Mouse (Mus musculus): ENCODE data around the gene Olfr718-ps1.
"Not testable (repeated sequence)": the region's sequence is repeated elsewhere in the genome, so short reads cannot be mapped to it uniquely, and the experiment has no call there.

Gene Olfr718-ps1

DNA sequence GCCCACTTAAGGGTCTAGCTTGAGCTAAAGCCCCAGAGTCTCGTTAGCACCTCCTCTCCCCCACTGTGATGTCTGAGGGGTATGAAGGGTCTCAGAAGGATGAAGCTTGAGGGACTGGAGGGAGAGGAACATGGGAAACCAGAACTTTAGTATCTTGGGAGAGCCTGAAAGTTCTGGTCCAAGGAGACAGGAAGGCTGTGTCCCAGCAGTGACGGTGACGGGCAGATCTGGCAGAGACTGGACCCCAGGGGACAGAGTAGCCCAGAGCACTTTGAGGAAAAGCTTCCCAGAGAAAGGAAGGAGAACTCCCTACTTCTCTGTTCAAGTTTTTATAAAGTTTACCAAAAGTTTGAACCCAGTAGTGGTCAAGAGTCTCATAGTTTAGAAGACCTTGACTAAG is at the start of gene Olfr718-ps1:
TSS of gene Olfr718-ps1 (minus strand) at position 101 of the 400 bp plus-strand sequence.
- no peak for DNase-seq

DNA sequence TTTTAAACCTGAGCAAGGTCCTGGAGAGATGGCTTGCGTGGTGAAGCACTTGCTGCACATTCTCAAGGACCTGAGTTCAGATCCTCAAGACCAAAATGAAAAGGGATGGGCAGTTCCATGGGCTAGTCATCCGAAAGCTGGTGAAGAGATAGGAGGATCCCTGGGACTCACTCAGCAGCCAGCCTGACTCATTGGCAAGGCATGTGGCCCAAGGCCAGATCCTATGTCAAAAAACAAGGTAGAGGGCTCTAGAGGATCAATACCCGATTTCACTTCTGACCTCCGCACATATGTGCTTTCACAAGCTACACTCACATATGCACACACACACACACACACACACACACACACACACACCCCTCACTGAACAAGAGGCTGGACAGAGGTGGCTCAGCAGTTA is 49.1 kb upstream of the Olfr718-ps1 start:
- DNase-seq = no peak

DNA sequence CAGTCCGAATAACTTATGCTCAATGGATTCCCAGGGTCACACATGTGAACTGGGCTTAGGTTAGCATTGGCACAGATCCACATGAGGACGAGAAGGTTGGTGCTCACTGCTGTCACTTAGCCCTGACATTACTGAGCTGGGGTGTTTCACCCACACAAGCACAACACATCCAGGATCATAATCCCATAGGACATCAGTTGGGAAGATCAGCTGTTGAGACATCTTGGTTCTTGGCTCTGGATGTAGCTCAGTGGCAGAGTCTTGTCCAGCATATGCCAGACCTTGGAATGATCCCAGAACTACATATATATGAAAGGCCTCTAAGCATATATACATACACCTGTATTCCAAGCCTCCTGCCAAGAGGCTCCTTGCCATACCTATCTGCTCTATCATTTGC is 47.8 kb upstream of the Olfr718-ps1 start:
- no peak for DNase-seq

DNA sequence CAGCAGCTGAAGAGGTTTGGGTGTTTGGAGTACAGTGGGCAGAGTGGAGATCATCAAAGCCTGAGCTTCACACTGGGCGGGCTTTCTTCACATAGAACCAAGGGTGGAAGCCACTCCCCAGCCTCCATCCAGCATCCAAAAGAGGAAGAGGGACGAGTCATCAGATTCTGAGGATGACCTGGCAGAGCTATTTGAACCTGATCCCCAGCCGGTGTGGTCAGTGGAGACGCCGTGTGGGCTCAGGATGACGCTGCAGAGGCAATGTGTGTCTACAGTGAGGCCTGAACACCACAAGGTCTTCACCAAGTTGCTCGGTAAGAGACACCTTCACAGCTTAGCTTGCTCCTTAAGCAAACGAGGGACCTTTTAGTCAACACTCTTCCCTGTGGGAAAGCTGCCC is 47.4 kb upstream of the Olfr718-ps1 start:
- not testable (repeated sequence) for DNase-seq

DNA sequence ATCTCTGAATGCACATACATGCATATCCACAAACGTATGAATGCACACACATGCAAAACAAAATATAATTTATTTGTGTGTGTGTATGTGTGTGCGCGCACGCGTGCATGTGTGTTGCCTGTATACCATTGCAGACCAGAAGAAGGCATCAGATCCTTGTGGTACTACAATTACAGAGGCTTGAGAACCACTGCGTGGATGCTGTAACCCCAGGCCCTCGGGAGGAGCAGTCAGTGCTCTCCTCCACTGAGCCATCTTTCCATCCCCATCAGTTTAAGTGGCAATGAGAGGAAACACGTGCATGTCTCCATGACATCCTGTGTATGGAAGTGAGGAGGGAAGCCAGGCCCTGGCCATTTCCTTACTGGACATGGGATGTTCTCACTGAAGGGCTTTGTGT is 45.4 kb upstream of the Olfr718-ps1 start:
- DNase-seq = no peak

DNA sequence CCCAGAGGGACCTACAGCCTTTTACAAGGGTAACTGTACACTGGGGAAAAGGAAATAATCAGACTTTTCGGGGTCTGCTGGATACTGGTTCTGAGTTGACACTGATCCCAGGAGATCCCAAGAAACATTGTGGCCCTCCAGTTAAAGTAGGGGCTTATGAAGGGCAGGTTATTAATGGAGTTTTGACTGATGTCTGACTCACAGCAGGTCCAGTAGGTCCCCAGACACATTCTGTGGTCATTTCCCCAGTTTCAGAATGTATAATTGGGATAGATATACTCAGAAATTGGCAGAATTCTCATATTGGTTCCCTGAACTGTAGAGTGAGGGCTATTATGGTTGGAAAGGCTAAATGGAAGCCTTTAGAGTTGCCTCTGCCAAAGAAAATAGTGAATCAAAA is 40.6 kb upstream of the Olfr718-ps1 start:
- not testable (repeated sequence) for DNase-seq

DNA sequence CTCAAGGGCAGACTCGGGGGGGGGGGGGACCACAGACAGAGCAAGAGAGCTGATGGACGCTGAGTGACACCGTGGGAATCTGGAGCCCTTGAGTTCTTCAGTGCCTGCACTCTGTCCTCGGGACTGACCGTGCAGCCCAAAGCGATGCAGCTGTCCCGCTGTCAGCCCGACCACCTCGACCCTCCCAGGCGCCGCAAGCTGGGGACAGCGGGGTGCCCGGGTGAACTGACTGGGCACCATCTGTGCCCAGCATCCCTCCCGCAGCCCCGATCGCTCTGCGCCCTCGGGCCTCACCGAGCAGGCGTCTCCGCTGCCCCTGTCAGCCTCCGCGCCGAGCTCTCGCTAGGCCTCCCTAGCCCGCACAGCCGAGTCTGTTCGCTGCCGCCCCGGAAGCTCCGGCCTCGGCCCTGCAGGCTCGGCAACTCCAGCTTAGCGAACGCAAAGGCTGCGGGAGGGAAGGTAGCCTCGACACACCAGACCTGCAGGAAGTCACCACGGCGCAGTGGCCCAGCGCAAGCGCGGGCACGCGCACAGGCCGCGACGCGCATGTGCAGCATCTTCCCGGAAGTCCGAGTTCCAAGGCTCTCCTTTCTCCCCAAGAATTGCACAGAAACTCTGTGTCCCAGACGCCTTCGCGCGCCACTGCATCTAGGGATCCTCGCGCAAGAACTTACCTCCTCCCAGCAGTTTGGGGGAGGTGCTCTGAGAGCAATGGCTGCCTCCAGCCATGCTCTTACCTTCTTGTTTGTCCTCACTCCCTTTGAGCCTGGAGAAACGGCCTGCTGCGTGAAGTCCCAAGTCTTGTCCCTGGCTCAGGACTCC is 33.1 kb upstream of the Olfr718-ps1 start, which contains the start of the genes Rbak and Spdye4b:
TSS of gene Rbak (minus strand) at position 521 of the 822 bp plus-strand sequence.
TSS of gene Spdye4b (plus strand) at position 763 of the 822 bp plus-strand sequence.
- peak; percentile 92 for DNase-seq

DNA sequence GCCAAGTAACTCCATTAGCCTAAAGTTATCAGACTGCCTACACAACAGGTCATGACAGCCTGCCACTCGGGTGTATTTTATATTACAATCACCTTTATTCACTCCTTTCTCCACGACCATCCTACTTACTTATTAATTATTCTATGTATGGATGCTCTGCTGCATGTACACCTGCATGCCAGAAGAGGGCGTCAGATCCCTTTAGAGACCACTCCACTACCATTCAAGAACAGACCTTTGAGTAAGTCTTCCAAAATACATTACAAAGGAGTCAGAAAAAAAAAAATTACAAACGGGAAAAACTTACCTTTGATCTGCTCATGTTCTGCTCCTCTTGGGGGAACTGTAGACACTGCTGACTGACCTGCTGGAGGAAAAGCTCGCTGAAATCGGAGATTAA is 31.8 kb upstream of the Olfr718-ps1 start:
- DNase-seq = no peak

DNA sequence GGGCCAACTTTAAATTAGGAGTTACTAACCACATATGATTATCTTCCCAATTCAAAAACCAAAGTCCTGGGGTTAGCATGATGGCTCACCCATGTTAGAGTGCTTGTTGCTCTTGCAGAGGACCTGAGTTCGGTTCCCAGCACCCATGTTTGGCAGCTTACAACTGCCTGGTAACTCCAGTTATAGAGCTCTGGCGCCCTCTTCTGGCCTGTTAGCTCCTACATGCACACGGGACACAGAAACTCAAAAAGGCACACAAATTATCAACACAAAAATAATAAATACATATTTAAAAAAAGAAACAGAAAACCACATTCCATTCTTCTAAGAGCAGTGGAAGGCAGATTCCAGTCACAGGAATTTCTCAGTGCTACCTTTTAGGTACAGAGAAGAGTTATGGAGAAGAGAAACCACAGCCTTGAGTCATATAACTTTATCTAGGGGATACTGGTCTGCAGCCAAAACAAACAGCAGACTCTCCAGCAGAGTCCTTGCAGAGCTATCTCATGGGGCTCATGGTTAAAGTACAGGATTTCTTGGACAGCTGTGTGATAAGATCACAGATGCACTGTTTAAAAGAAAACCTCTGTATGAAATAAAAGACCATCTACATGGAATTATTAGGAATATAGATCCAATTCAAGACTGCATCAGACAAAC is 30.3 kb upstream of the Olfr718-ps1 start:
- no peak for DNase-seq

DNA sequence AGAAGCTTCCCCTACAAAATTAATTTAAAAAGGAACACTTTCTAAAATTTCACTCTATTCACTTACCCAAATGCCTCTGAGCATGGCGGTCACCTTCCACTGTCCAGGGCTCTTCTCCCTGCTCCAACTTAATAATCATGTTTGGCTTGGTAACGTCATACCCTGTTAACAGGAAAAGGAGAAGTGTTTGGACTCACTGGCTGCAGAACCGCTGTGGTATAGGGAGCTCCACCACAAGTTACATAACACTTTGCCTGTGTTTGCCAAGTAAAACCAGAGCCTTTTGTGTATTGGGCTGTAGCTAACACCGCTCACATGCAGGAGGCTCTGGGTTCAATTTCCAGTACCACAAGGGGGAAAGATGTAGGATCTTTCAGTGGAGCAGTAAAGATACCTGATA is 28.6 kb upstream of the Olfr718-ps1 start:
- no peak for DNase-seq

DNA sequence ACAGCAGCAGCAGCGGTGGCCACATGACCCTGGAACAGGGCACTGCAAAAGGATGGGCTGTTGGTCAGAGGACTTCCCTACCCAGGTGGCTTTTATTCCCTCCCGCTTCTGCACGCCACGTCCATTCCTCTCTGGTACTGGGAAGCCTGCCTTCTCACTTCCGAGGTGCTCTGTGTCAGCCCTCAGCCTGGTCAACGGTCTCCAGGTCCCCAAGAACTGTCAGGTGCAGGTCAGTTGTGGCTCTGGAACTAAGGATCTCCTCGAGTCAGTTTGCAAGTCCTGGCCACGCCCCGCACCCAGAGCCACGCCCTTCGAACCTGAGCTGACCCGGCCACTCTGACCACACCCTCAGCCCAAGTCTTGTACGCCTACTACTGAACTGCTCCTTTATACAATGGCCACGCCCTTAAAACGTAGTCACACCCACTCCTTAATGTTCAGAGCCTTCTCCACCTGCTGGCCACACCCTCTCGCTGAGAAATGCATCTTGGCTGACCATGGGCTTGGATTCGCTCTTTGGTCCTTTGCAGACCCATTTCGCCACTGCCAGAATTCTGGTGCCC is 18.2 kb upstream of the Olfr718-ps1 start:
- peak; percentile 35 for DNase-seq

DNA sequence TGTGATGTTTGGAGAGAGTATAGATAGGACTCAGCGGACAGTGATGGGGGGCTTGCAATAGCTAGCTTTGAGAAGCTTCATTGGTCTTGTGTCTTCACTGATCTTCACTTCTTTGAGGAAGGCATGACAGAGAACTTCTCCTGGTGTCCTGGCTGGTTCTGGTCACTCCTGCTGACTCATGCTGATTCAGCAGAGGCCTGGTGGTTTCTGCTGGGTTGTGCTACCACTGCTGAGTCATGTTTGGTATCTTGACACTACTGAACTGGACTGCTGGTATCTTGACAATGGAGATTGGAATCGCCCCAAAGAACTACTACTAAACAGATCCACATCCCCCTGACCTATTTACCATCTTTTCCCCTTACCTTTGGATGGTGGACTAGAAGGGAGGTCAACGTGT is 8.2 kb upstream of the Olfr718-ps1 start:
- no peak for DNase-seq

DNA sequence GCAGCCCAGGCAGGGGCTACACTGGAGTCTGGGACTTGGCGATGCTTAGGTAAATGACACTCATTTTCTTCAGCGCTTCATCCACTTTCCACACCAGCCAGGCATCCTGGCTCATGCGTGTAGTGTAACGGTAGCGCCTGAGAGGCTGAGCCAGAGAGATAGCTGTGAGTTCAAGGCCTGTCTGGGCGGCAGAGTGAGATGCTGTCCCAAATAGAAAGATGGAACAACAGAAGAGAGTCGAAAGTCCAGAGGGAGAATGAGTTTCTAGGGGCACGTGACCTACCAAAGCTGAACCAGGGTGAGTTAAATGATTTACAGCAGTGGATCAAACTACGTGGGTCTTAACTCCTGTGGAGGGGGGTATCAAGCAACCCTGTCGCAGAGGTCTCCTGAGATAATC is 6.4 kb upstream of the Olfr718-ps1 start:
- DNase-seq = no peak

DNA sequence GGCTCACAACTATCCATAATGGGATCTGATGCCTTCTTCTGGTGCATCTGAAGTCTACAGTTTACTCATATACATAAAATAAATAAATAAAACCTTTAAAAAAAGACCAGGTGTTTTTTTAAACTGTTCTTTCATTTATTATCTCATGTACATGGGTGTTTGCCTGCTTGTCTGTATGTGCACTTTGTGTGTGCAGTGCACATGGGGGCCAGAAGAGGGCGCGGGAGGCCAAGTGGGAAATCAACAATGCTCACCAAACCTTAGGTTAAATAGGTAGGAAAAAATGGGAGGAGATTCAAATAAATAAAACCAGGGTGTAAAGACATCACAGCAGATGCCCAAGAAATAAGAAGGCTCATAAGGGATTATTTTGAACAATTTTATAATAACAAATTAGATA is 2.7 kb upstream of the Olfr718-ps1 start:
- no peak for DNase-seq

DNA sequence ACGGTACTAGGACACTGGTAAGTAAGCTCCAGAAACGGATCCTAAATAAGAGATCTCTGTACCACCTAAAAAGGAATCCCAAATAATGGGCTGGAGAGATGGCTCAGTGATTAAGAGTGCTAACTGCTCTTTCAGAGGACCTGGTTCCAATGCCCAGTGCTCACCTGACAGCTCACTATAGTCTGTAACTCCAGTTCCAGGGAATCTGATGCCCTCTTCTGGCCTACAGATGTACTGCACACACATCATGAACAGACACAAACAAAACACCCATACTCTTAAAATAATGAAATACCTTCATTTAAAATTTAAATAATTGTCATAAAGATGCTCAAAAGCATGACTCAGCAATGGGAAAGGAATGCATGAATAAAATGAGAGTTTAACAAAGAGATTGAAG is 2.2 kb upstream of the Olfr718-ps1 start:
- no peak for DNase-seq

DNA sequence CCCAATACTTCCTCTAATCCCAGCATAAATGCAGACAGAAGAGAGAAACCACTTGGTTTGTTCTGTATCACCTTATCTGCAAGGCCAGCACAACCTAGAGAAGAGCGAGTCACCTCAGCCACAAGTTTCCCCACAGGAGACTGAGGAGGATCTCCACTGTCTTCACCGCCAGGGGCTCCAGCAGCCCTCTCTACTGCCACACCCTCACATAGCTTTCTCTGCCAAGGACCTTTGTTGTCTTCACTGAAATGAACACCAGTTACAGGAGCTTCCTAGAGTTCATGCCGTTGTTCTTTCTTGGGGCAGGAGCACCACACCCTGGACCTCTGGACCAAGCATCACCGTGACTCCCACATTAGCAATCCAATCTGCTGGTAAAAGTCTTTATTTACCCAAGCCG is 1.3 kb upstream of the Olfr718-ps1 start:
- no peak for DNase-seq

DNA sequence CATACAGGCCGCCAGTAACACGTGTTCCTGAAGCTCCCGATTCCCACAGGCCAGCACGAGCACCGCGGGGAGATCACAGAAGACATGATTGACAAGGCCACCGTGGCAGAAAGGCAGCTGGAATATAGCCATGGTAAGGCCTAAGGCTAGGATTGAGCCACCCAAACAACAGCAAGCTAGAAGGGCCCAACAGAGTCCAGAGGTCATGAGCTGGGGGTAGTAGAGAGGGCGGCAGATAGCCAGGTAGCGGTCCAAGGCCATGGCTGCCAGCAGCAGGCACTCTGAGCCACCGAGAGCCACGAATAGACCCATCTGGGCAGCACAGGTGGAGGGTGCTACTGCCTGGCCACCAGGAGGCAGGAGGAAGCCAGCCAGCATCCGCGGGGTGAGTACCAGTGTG is 9.8 kb downstream of the Olfr718-ps1 start:
- DNase-seq = no peak

DNA sequence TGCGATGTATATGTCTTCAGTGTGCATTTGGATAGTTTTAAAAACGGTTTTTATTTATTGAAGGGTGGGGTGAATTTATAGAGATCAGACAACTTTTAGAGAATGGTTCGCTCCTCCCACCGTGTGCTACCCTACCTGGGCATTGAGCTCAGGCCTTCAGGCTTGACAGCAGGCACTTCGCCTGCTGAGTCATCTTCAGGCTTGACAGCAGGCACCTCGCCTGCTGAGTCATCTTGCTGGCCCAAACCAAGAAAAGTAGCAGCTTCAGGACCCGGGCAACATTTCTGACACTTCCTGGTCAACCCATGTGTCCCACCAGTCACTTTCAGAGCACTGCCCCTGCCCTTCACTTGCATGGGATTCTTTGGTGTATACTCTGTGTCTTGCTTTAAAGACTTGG is 12.3 kb downstream of the Olfr718-ps1 start:
- DNase-seq = no peak

DNA sequence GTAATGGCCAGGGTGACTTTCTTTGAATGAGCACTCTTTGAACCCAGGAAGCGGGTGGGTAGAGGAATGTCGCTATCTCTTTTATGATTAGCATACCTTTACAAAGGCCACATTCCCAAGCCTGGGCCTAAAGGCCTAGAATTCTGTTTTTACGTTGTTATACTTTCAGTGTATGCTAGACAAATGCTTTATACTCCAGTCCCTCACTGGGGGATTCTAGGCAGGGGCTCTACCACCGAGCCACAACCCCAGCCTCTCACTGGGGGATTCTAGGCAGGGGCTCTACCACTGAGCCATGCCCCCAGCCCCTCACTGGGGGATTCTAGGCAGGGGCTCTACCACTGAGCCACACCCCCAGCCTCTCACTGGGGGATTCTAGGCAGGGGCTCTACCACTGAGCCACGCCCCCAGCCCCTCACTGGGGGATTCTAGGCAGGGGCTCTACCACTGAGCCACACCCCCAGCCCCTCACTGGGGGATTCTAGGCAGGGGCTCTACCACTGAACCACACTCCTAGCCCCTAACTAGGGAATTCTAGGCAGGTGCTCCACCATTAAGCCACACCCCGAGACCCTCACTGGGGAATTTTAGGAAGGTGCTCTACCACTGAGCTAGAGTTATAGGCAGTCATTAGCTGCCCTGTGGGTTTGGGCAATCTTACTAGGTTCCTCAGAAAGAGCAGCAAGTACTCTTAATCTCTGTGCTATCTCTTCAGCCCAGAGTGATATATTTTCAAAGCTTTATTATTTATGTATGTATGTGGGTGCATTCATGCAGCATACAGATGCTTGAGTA is 13.0 kb downstream of the Olfr718-ps1 start:
- DNase-seq = not testable (repeated sequence)

DNA sequence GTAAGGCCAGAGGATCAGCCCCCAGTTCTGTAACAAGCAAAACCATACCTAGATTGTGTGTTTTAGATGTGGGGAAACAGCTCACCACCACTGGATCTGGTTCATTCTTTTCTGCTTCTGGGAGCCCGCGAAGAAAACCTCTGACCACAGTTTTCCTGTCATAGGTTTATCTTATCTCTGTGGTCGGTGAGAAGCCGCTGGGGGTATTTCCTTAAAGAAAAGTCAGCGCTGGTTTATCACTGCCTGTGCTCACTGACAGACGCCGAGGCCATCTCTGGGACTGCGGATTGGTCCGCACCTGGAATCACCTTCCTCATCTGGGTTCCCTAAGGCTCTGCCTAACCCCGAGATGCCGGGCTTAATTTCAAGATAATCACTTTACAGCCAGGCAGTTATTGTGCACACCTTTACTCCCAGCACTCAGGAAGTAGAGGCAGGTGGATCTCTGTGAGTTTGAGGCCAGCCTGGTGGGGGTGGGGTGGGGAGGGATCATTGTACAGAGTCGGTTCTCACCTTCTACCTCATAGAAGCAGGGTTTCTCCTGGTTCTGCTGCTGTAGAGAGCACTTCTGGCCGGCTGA is 14.4 kb downstream of the Olfr718-ps1 start:
- no peak for DNase-seq

DNA sequence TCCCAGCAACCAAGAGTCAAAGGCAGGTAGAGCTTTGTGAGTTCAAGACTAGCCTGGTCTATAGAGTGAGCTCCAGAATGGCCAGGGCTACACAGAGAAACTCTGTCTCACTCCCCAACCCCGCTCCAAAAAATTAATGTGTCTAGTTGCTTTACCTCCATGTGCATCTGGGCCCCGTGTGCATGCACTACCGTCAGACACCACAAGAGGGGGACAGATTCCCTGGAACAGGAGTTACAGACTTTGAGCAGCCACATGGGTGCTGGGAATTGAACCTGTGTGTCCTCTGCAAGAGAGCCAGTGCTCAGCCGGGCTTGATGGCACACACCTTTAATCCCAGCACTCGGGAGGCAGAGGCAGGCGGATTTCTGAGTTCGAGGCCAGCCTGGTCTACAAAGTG is 17.0 kb downstream of the Olfr718-ps1 start:
- no peak for DNase-seq

DNA sequence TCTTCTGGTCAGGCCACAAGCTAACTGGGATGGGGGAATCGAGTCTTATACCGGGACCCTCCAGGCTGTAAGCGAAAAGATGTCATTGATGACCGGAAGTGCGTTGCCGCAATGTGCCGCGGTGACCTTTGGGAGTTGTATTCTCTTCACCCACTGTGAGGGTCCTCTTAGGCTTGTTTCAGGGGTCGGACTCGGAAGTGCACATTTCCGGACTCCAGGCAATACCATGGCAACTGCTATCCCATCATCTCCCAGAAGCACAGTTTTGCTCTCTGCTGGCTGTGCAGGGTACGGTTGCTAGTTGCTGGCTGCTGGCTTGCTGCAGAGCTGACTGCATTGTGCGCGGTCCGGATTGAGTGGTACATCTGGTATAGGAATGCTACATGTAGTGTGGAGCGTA is 18.3 kb downstream of the Olfr718-ps1 start:
- DNase-seq = no peak

DNA sequence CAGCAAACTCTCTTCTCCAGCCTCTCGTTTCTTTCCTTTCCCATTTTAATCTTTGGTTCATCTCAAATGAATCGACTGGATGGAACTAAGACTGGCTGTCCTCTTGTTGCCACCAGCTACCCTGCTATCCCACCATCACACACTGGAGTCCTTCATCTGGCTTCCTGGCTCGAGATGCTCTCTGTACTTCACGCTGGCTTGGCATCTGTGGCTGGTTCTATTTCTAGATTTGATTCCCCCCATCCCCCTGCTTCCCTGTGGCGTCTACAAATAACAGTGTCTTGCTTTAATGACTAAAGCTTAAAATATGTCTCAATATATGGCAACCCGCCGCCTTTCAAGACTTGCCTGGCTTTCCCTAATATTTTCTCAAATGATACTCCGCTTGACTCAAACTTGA is 19.5 kb downstream of the Olfr718-ps1 start:
- DNase-seq = no peak

Data from lung, postnatal 14 days (tissue).